Mouse (Mus musculus): ENCODE measurements at regions not wholly inside any gene's neighbourhood (a gene's known extent, or its start where the extent isn't known, plus 50 kb on each side); places are given as distances from the start of the nearest gene placed in this dataset.

DNA sequence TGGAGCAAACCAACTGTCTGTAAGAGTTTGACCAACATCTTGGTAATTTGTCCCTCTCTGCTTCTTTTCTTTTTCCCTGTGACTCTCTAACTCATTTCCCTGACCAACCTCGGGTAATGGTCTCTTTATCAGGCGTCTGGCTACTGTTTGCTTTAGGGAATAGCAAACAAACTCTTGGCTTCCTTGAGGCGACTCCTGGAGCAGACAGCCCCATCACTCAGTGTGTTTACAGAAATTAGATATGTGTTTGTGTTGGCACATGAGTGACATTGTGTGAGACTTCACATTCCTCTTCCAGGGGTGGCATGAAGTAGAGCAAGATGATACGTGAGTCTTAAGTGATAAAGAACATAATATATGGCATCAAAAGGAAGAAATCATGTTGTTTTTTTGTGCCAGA is 195.7 kb upstream of the Hhip start:
- TF ChIP-seq POLR2A (IDR thresholded peaks at IDR 0.05; ENCODE audit: insufficient read length, low read depth) = no peak
- no peak for TF ChIP-seq E2F4 (IDR thresholded peaks at IDR 0.05; ENCODE audit: insufficient read depth)
- TF ChIP-seq MYOG (IDR thresholded peaks at IDR 0.05; ENCODE audit: control insufficient read depth in 1 of 3, insufficient read depth in 1 of 3, insufficient read length in 2 of 3, low read depth in 2 of 3) = no peak
- TF ChIP-seq USF1 (IDR thresholded peaks at IDR 0.05; ENCODE audit: low read depth) = no peak
- TF ChIP-seq SRF (IDR thresholded peaks at IDR 0.05; ENCODE audit: control insufficient read depth, insufficient read length, low read depth) = no peak
- no peak for TF ChIP-seq TCF12 (IDR thresholded peaks at IDR 0.05; ENCODE audit: insufficient read depth, poor library complexity, severe bottlenecking)
- TF ChIP-seq POLR2AphosphoS2 (IDR thresholded peaks at IDR 0.05; ENCODE audit: insufficient read length, low read depth) = no peak
